13 mouse cellular contexts compared by ENCODE assay signal in the genomic region with DNA sequence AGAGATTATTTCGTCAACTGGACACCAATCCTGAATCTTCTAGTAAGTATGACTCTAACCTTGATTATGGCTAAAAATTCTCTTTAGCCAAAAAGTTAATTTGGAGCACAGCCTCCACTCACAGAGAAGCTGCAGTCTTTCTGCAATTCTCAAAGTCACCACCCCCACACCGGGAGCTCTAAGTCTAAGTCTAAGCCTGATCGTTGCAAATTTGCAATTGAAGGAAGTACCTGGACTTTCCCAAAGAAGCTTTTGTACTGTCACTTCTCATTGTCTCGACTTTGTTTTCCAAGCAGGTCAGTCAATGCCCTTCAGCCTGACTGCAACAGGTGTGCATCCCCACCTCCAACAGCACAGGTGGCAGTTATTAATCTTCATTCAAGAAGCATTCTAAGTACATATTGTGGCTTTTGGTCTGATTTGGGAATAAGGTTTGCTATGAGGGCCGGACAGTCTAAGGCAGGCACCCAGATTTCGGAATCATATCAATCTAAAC. TPM values are rescaled to one million over a fixed set of nuclear protein-coding genes. Genes with fewer than 3 reads are reported as not detected.
A peak's percentile ranks its signal among the peaks of the same experiment; 100 is the strongest.
DNase-seq lines count a peak whose midpoint lies in the region; TF ChIP-seq lines count a peak whose summit lies in the region.
"Not testable (repeated sequence)": the region's sequence is repeated elsewhere in the genome, so short reads cannot be mapped to it uniquely, and the experiment has no call there.
"Had no signal": no experiment of that assay in that cellular context is flagged by ENCODE, and none has a peak within 500 bp of the region (broad histone marks: within the 10 kb centered on the region; RNA-seq: fewer than 3 reads in every experiment).

No protein-coding gene starts in this region.

- H3K9me3 ChIP-seq in ES-Bruce4 (replicated peaks; ENCODE audit: control insufficient read depth, insufficient read depth, low read length, poor library complexity, severe bottlenecking), result peaks cover 32% of the 10 kb centered on the region
- not testable (repeated sequence) for H3K9me3 ChIP-seq in ES-E14 (ENCODE audit: control insufficient read depth, insufficient read depth, low read depth, low read length)

- not testable (repeated sequence) for H3K36me3 ChIP-seq in ES-Bruce4 (ENCODE audit: control insufficient read depth, insufficient read depth, low read length, poor library complexity, severe bottlenecking); ES-E14 (ENCODE audit: control insufficient read depth, insufficient read depth, low read length, poor library complexity, severe bottlenecking)

- not testable (repeated sequence) for H3K4me3 ChIP-seq in ES-Bruce4 (ENCODE audit: low read depth, low read length); ES-E14 (ENCODE audit: insufficient read depth in 1 of 2, low read depth in 1 of 2, low read length in 2 of 2, poor library complexity in 1 of 2, severe bottlenecking in 1 of 2)

- not testable (repeated sequence) for H3K27me3 ChIP-seq in ES-Bruce4 (ENCODE audit: control insufficient read depth, insufficient read depth, low read length, poor library complexity, severe bottlenecking)

- H3K4me1 ChIP-seq in ES-Bruce4 (ENCODE audit: control insufficient read depth, insufficient read depth, low read length); ES-E14 (ENCODE audit: control insufficient read depth in 2 of 2, insufficient read depth in 2 of 2, low read length in 2 of 2, poor library complexity in 1 of 2): not testable (repeated sequence)

- in situ Hi-C loops in ES-E14 (cut with MboI; ENCODE audit: low sequenced_read_pairs in 2 of 2, unreplicated experiment in 2 of 2), result not testable (repeated sequence)

- H3K27ac ChIP-seq in ES-Bruce4 (ENCODE audit: insufficient read depth, low read length), result peak overlapping the region; percentile 97
- H3K27ac ChIP-seq in ES-E14 (ENCODE audit: insufficient read depth, low read depth, low read length, poor library complexity, severe bottlenecking), result peak overlapping the region; percentile 93; the same call in 1 of the 2 replicates

- not testable (repeated sequence) for TF ChIP-seq POLR2A in ES-Bruce4 (IDR thresholded peaks at IDR 0.05; ENCODE audit: insufficient read depth, low read length)

- TF ChIP-seq CTCF in ES-Bruce4 (IDR thresholded peaks at IDR 0.05; ENCODE audit: low read depth, low read length), result not testable (repeated sequence)

- H3K9ac ChIP-seq in ES-Bruce4 (ENCODE audit: low read depth, poor library complexity, severe bottlenecking); ES-E14 (ENCODE audit: insufficient read depth, low read depth, low read length, poor library complexity, severe bottlenecking): not testable (repeated sequence)

- TF ChIP-seq EP300 in ES-Bruce4 (IDR thresholded peaks at IDR 0.05; ENCODE audit: insufficient read depth, low read depth, low read length), result peak; percentile 96

- DNase-seq in ES-CJ7 (ENCODE audit: low read depth, low spot score) (peak; percentile 95), ES-E14 (ENCODE audit: low read depth, low spot score) (peak; percentile 68), R1 (ENCODE audit: low read depth, low spot score) (peak; percentile 96), WW6 (ENCODE audit: low read depth, low spot score) (peak; percentile 29), ZHBTc4 (ENCODE audit: low read depth, low spot score) (peak; percentile 90)

TF ChIP-seq in ES-E14, 5 proteins besides CTCF, POLR2A, EP300 and RAD21:
- peak; percentile 32; the same call in 1 of the 2 replicates for TF ChIP-seq CHD2 (IDR thresholded peaks at IDR 0.05; ENCODE audit: low read depth, low read length)
TF ChIP-seq in ES-E14: peak in this region for 1; not testable (repeated sequence) for 4.

RNA-seq across cellular contexts. Expression of a gene that starts 35.6 kb away (rescaled TPM):
- polyA plus RNA-seq in ES-Bruce4 (2011; ENCODE audit: insufficient read depth, insufficient read length, low read depth, missing spikeins), result 17.0 and 17.9 TPM in 2 replicates
- 3.7 and 13.8 TPM in 2 replicates for total RNA-seq in ES-E14 (2012; rRNA removed)
- total RNA-seq: CH12.LX, MEL had no signal
- polyA plus RNA-seq: activated CD4-positive, CD25-positive, alpha-beta regulatory T cell, adult 4 months; C2C12; CD4-positive, CD25-positive, alpha-beta regulatory T cell, adult 4 months; G1E; Patski had no signal

Comparison
In these comparisons a context has a peak if more than half of its experiments do, and no peak if none do; other contexts are left out.
1. DNase-seq: peak in every context shown above with its lines; median percentile 96 in R1; 95 in ES-CJ7; 90 in ZHBTc4; 68 in ES-E14; 29 in WW6.